Mouse (Mus musculus): ENCODE measurements around the gene Ttf1.

The Ttf1 gene

DNA sequence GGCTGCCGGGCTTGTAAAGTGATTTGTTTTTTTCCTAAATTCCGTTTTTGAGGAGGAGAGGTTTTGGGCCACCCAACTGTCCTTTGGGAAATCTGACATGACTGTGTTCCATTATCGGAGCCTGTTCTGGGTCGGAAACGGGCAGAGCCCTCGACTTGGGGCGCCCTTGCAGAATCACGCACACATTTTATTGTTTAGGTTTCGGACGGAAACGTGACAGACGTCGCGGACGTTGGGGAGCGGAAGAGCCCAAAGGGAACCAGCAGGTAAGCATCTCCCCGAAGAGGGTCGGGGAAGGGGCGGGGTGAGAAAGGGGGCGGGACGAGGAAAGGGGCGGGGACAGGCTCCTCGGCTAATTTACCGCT, 64.5 kb downstream of the Ttf1 start:
- CTCF ChIA-PET = no interaction called here

DNA sequence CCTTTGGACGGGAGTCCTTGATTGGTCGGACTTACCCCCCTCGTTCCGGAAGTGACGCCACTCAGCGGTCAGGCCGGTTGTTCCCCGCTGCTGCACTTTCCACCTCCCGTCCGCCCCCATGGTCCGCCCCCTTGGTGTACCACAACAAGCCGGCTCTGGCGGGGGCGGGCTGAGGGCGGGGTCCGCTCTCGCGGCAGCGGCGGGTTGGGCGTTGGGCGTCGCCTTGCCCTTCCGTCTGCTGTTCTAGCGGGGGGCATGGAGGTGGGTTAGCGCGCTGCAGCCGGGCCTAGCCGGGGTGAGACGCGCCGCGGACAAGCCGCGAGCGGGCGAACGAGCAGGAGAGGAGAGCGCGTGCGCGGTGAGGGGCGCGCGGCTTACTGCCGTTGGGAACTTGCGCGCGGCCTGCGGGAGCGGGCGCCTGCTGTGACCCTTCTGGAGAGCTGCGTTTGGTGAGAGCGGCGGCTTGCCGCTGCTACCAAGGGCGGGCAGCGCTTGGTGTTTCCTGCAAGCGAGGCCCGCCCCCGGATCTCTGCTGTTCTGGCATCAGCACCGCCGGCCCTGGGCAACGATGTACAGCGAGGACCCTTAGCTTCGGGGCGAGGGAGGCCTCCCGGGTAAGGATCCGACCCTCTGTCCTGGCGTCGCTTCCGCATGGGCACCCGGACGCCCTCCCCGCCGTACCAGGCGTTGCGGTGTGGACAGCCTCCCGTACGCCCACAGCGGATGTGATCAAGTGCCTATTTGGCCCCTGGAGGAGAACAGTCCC, 65.1 kb downstream of the Ttf1 start:
- CTCF ChIA-PET = no interaction called here

DNA sequence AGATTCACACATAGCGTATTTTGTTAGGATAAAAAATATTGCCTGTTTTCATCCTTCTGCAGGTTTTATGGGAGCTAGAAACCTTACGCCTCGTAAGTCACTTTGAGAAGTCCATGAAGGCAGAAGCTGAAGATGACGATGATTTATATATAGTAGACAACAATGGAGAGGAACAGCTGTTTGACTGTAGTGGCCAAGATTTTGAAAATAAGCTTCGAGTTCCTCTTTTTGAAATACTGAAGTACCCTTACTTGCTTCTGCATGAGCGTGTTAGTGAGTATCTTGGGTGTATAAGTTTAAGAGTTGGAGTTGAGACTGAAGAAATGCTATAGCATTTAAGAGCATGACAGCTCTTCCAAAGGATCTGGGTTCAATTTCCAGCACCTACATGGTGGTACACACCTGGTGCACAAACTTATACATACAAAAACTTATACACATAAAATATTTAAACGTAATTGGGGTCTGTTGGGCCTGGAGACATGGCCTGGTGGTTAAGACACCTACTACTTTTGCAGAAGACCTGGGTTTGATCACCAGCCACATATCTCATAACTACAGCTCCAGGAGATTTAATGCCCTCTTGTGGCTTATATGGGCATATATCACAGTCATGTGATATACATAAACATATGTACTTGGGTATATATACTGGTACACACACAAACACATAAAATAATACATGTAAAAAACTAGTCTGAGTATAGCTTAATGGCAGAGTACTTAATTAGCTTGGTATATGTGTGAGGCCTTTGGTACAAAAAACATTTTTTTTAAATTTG, 70.2 kb downstream of the Ttf1 start:
- CTCF ChIA-PET = no interaction called here

DNA sequence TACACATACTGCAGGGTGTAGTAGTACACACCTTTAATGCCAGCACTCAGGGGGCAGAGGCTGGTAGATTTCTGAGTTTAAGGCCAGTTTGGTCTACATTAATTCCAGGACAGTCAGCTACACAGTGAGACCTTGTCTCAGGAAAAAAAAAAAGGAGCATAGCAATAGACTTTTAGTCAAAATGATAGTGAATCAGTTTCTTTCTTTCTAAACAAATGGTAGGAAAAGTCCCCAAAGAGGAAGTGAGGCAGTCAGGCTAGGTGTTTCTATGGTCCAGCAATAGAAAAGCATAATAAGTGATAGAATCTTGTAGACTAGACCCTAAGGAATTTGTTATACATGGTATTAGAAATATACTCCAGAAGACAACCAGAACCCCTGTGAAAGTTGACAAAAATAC, 75.1 kb downstream of the Ttf1 start:
- CTCF ChIA-PET = no interaction called here

Measured in spleen, embryonic (tissue).